9 mouse cellular contexts compared by ENCODE assay signal in genomic region chr2:97466243-97466793, GRCm38 (mm10).
A peak's percentile ranks its signal among the peaks of the same experiment; 100 is the strongest.
DNase-seq lines count a peak whose midpoint lies in the region; ATAC-seq and TF ChIP-seq lines count a peak whose summit lies in the region.
"Had no signal": no experiment of that assay in that cellular context is flagged by ENCODE, and none has a peak within 500 bp of the region (broad histone marks: within the 10 kb centered on the region; RNA-seq: fewer than 3 reads in every experiment).

No protein-coding gene starts in this region.

- WGBS in heart, embryonic 12.5 days: under 1% methylated on average over 25 of the region's 25 CpGs
- under 1% methylated on average over 25 of the region's 25 CpGs for WGBS in kidney, embryonic 16.5 days

- peak; percentile 85 for ATAC-seq in heart, embryonic 12.5 days (ENCODE audit: insufficient number of reproducible peaks, low FRiP score)
- ATAC-seq in kidney, embryonic 16.5 days (ENCODE audit: low FRiP score, low TSS enrichment): peak; percentile 95

- H3K4me2 ChIP-seq in heart, embryonic 12.5 days: peak overlapping the region; percentile 96
- H3K4me2 ChIP-seq in kidney, embryonic 16.5 days (replicated peaks; ENCODE audit: low read depth, low read length): peak overlapping the region; percentile 95
- H3K4me2 ChIP-seq in myocyte (ENCODE audit: low read depth): peak overlapping the region; percentile 63

- H3ac ChIP-seq in myocyte (ENCODE audit: control insufficient read depth, insufficient read length): peak overlapping the region; percentile 30

- no peaks in the 10 kb centered on the region for H3K36me3 ChIP-seq in heart, embryonic 12.5 days
- H3K36me3 ChIP-seq in kidney, embryonic 16.5 days (ENCODE audit: insufficient read depth, low read length): no peaks in the 10 kb centered on the region
- no peaks in the 10 kb centered on the region for H3K36me3 ChIP-seq in myocyte (ENCODE audit: control insufficient read depth, insufficient read depth)
- H3K36me3 ChIP-seq: G1E had no signal

- no peaks in the 10 kb centered on the region for H3K4me1 ChIP-seq in embryonic fibroblast, embryonic 13.5 days (ENCODE audit: control insufficient read depth, insufficient read depth, low read length)
- H3K4me1 ChIP-seq in heart, embryonic 12.5 days (replicated peaks): 0 out of 2 replicates have a peak, but pooled peaks cover 3% of the 10 kb centered on the region
- H3K4me1 ChIP-seq in kidney, embryonic 16.5 days (ENCODE audit: insufficient read depth, low read length): no peaks in the 10 kb centered on the region

- peak overlapping the region; percentile 72 for H3K27ac ChIP-seq in embryonic fibroblast, embryonic 13.5 days (ENCODE audit: insufficient read depth, low read length)
- 0 out of 2 replicates have a peak overlapping the region, but pooled peaks have one; percentile 12 for H3K27ac ChIP-seq in heart, embryonic 12.5 days (ENCODE audit: poor library complexity, severe bottlenecking)
- peak overlapping the region; percentile 53 for H3K27ac ChIP-seq in kidney, embryonic 16.5 days (ENCODE audit: low read length)

- TF ChIP-seq CTCF in embryonic fibroblast, embryonic 13.5 days (IDR thresholded peaks at IDR 0.05; ENCODE audit: borderline replicate concordance, insufficient read depth, low read length): peak; percentile 69; the same call in 1 of the 2 replicates

- TF ChIP-seq POLR2A in embryonic fibroblast, embryonic 13.5 days (IDR thresholded peaks at IDR 0.05; ENCODE audit: low read depth, low read length): peak; percentile 80
- peak; percentile 47 for TF ChIP-seq POLR2A in myocyte (IDR thresholded peaks at IDR 0.05; ENCODE audit: insufficient read length, low read depth)

- no peak overlapping the region for H3K9ac ChIP-seq in heart, embryonic 12.5 days
- H3K9ac ChIP-seq in kidney, embryonic 16.5 days (replicated peaks; ENCODE audit: low read length): peak overlapping the region; percentile 53

- peaks cover 26% of the 10 kb centered on the region for H3K79me2 ChIP-seq in myocyte (ENCODE audit: control insufficient read depth, insufficient read depth)

- peaks cover 10% of the 10 kb centered on the region for H3K27me3 ChIP-seq in heart, embryonic 12.5 days (replicated peaks)
- peaks cover 10% of the 10 kb centered on the region for H3K27me3 ChIP-seq in kidney, embryonic 16.5 days (ENCODE audit: insufficient read depth, low read length)
- no peaks in the 10 kb centered on the region for H3K27me3 ChIP-seq in myocyte (ENCODE audit: control insufficient read depth, insufficient read depth, insufficient read length)

- no peaks in the 10 kb centered on the region for H3K9me3 ChIP-seq in heart, embryonic 12.5 days (replicated peaks)
- H3K9me3 ChIP-seq in kidney, embryonic 16.5 days (ENCODE audit: low read length): no peaks in the 10 kb centered on the region

- H3K4me3 ChIP-seq in embryonic fibroblast, embryonic 13.5 days (ENCODE audit: insufficient read depth, low read length): peak overlapping the region; percentile 71
- peak overlapping the region; percentile 59 for H3K4me3 ChIP-seq in heart, embryonic 12.5 days
- peak overlapping the region; percentile 56 for H3K4me3 ChIP-seq in kidney, embryonic 16.5 days (ENCODE audit: low read length)
- H3K4me3 ChIP-seq in myocyte: peak overlapping the region; percentile 74

- DNase-seq in 3T3-L1 (ENCODE audit: low read depth, low spot score): peak; percentile 96
- peak; percentile 96 for DNase-seq in brain, adult 2 months (ENCODE audit: low read depth, low spot score)
- peak; percentile 62 for DNase-seq in liver
- DNase-seq in testis, postnatal 10 days (ENCODE audit: low spot score): peak; percentile 90

TF ChIP-seq in myocyte, 11 proteins besides CTCF, POLR2A, EP300 and RAD21:
- no peak for TF ChIP-seq REST (IDR thresholded peaks at IDR 0.05; ENCODE audit: insufficient read depth, insufficient read length)
- TF ChIP-seq MYOG (IDR thresholded peaks at IDR 0.05; ENCODE audit: control insufficient read depth in 1 of 3, insufficient read depth in 1 of 3, insufficient read length in 2 of 3, low read depth in 2 of 3): peak in 2 of 3 experiments; percentile 62 to 68
- TF ChIP-seq MYOD1 (IDR thresholded peaks at IDR 0.05; ENCODE audit: control insufficient read depth in 1 of 3, insufficient read length in 2 of 3, low read depth in 2 of 3): peak in 2 of 3 experiments; percentile 58 to 72
- TF ChIP-seq TCF3 (IDR thresholded peaks at IDR 0.05; ENCODE audit: insufficient read length, low read depth): no peak
- TF ChIP-seq CEBPB (IDR thresholded peaks at IDR 0.05; ENCODE audit: insufficient read depth, poor library complexity, severe bottlenecking): peak; percentile 35; the same call in 1 of the 2 replicates
- TF ChIP-seq USF1 (IDR thresholded peaks at IDR 0.05; ENCODE audit: low read depth): no peak
- TF ChIP-seq E2F4 (IDR thresholded peaks at IDR 0.05; ENCODE audit: insufficient read depth): no peak
- TF ChIP-seq MAX (IDR thresholded peaks at IDR 0.05; ENCODE audit: low read depth): no peak
- TF ChIP-seq TCF12 (IDR thresholded peaks at IDR 0.05; ENCODE audit: insufficient read depth, poor library complexity, severe bottlenecking): no peak
TF ChIP-seq in myocyte: peak in this region for 3.

Comparison
In these comparisons a context has a peak if more than half of its experiments do, and no peak if none do; other contexts are left out.
1. Peak in every context shown above with its lines: DNase-seq, ATAC-seq, H3K4me3 ChIP-seq and H3K27ac ChIP-seq.
2. H3K27ac ChIP-seq: peak in every context shown above with its lines; median percentile 72 in embryonic fibroblast, embryonic 13.5 days; 53 in kidney, embryonic 16.5 days; 12 in heart, embryonic 12.5 days.